Mouse (Mus musculus): Measurements from ENCODE around the gene Kcnn4. TPM values are rescaled to one million over a fixed set of nuclear protein-coding genes. Genes with fewer than 3 reads are reported as not detected.

Kcnn4 gene
- polyA plus RNA-seq, 1 experiment from 2014 or later: 127 TPM

- H3K27me3 ChIP-seq: no peaks in the 10 kb centered on the region
- H3K4me3 ChIP-seq (replicated peaks): peak overlapping the region; percentile 62
- H3K4me1 ChIP-seq (replicated peaks): peaks cover 99% of the 10 kb centered on the region
- H3K9ac ChIP-seq: peak overlapping the region; percentile 81
- WGBS (ENCODE audit: insufficient replicate concordance): 11% methylated on average over 49 of the region's 49 CpGs
- peaks cover 87% of the 10 kb centered on the region for H3K36me3 ChIP-seq (replicated peaks)
- ATAC-seq (ENCODE audit: insufficient read depth): peak; percentile 97
- H3K4me2 ChIP-seq: peak overlapping the region; percentile 92
- peak overlapping the region; percentile 98 for H3K27ac ChIP-seq (replicated peaks)
- H3K9me3 ChIP-seq (replicated peaks): no peaks in the 10 kb centered on the region
Observed at GRCm38 (mm10) chr7:24377091-24377865, 7.2 kb downstream of the Kcnn4 start.

GRCm38 (mm10) chr7:24378049-24378701, 8.1 kb downstream of the Kcnn4 start:
- Histone ChIP-seq H3K4me2 (peak overlapping the region; percentile 92), H3K4me3 (replicated peaks) (peak overlapping the region; percentile 62), H3K27me3 (no peaks in the 10 kb centered on the region), H3K9ac (peak overlapping the region; percentile 81), H3K36me3 (replicated peaks) (peaks cover 95% of the 10 kb centered on the region), H3K9me3 (replicated peaks) (no peaks in the 10 kb centered on the region), H3K27ac (replicated peaks) (peak overlapping the region; percentile 98), H3K4me1 (replicated peaks) (peaks cover 99% of the 10 kb centered on the region)
- no peak for ATAC-seq (ENCODE audit: insufficient read depth)
- 67% methylated on average over 10 of the region's 10 CpGs for WGBS (ENCODE audit: insufficient replicate concordance)

- Histone ChIP-seq H3K4me1 (replicated peaks) (peaks cover 99% of the 10 kb centered on the region), H3K27ac (replicated peaks) (peak overlapping the region; percentile 98), H3K4me3 (replicated peaks) (no peak overlapping the region), H3K36me3 (replicated peaks) (peaks cover 96% of the 10 kb centered on the region), H3K9ac (peak overlapping the region; percentile 51), H3K4me2 (peak overlapping the region; percentile 92), H3K27me3 (no peaks in the 10 kb centered on the region), H3K9me3 (replicated peaks) (no peaks in the 10 kb centered on the region)
- no peak for ATAC-seq (ENCODE audit: insufficient read depth)
- 63% methylated on average over 7 of the region's 7 CpGs for WGBS (ENCODE audit: insufficient replicate concordance)
Observed at GRCm38 (mm10) chr7:24379934-24380333, 9.9 kb downstream of the Kcnn4 start.

GRCm38 (mm10) chr7:24380370-24380769, 10.3 kb downstream of the Kcnn4 start:
- no peak overlapping the region for H3K4me3 ChIP-seq (replicated peaks)
- WGBS (ENCODE audit: insufficient replicate concordance): 71% methylated on average over 2 of the region's 2 CpGs
- H3K4me1 ChIP-seq (replicated peaks): peaks cover 98% of the 10 kb centered on the region
- H3K9me3 ChIP-seq (replicated peaks): no peaks in the 10 kb centered on the region
- no peaks in the 10 kb centered on the region for H3K27me3 ChIP-seq
- peak overlapping the region; percentile 92 for H3K4me2 ChIP-seq
- no peak for ATAC-seq (ENCODE audit: insufficient read depth)
- peak overlapping the region; percentile 6; the same call in 1 of the 2 replicates for H3K9ac ChIP-seq
- H3K27ac ChIP-seq (replicated peaks): peak overlapping the region; percentile 98
- peaks cover 96% of the 10 kb centered on the region for H3K36me3 ChIP-seq (replicated peaks)

- Histone ChIP-seq H3K27me3 (no peaks in the 10 kb centered on the region), H3K4me2 (peak overlapping the region; percentile 28; the same call in 1 of the 2 replicates), H3K9ac (peak overlapping the region; percentile 39; the same call in 1 of the 2 replicates), H3K4me3 (replicated peaks) (no peak overlapping the region), H3K9me3 (replicated peaks) (no peaks in the 10 kb centered on the region), H3K4me1 (replicated peaks) (peaks cover 99% of the 10 kb centered on the region), H3K36me3 (replicated peaks) (peaks cover 95% of the 10 kb centered on the region), H3K27ac (replicated peaks) (peak overlapping the region; percentile 98)
- 81% methylated on average over 16 of the region's 16 CpGs for WGBS (ENCODE audit: insufficient replicate concordance)
- no peak for ATAC-seq (ENCODE audit: insufficient read depth)
Observed at GRCm38 (mm10) chr7:24382730-24383372, 12.8 kb downstream of the Kcnn4 start.

- WGBS (ENCODE audit: insufficient replicate concordance): 28% methylated on average over 6 of the region's 6 CpGs
- ATAC-seq (ENCODE audit: insufficient read depth): peak; percentile 67
- peak overlapping the region; percentile 28 for H3K4me2 ChIP-seq
- peaks cover 83% of the 10 kb centered on the region for H3K36me3 ChIP-seq (replicated peaks)
- no peak overlapping the region for H3K4me3 ChIP-seq (replicated peaks)
- H3K27ac ChIP-seq (replicated peaks): peak overlapping the region; percentile 98
- peaks cover 91% of the 10 kb centered on the region for H3K4me1 ChIP-seq (replicated peaks)
- H3K27me3 ChIP-seq: no peaks in the 10 kb centered on the region
- no peaks in the 10 kb centered on the region for H3K9me3 ChIP-seq (replicated peaks)
- H3K9ac ChIP-seq: peak overlapping the region; percentile 39
Observed at GRCm38 (mm10) chr7:24384070-24384469, 14.0 kb downstream of the Kcnn4 start.

GRCm38 (mm10) chr7:24384827-24385226, 14.8 kb downstream of the Kcnn4 start:
- H3K27me3 ChIP-seq: no peaks in the 10 kb centered on the region
- no peak for ATAC-seq (ENCODE audit: insufficient read depth)
- no peak overlapping the region; the same call in 1 of the 2 replicates for H3K9ac ChIP-seq
- H3K4me2 ChIP-seq: peak overlapping the region; percentile 10; the same call in 1 of the 2 replicates
- 15% methylated on average over 11 of the region's 11 CpGs for WGBS (ENCODE audit: insufficient replicate concordance)
- peak overlapping the region; percentile 98 for H3K27ac ChIP-seq (replicated peaks)
- H3K36me3 ChIP-seq (replicated peaks): peaks cover 75% of the 10 kb centered on the region
- H3K4me3 ChIP-seq (replicated peaks): no peak overlapping the region
- peaks cover 91% of the 10 kb centered on the region for H3K4me1 ChIP-seq (replicated peaks)
- H3K9me3 ChIP-seq (replicated peaks): no peaks in the 10 kb centered on the region

- ATAC-seq (ENCODE audit: insufficient read depth): no peak
- H3K9ac ChIP-seq: no peak overlapping the region
- H3K27me3 ChIP-seq: no peaks in the 10 kb centered on the region
- WGBS (ENCODE audit: insufficient replicate concordance): 34% methylated on average over 10 of the region's 10 CpGs
- no peaks in the 10 kb centered on the region for H3K9me3 ChIP-seq (replicated peaks)
- no peak overlapping the region for H3K4me3 ChIP-seq (replicated peaks)
- peaks cover 88% of the 10 kb centered on the region for H3K4me1 ChIP-seq (replicated peaks)
- peak overlapping the region; percentile 98 for H3K27ac ChIP-seq (replicated peaks)
- peaks cover 52% of the 10 kb centered on the region for H3K36me3 ChIP-seq (replicated peaks)
- no peak overlapping the region for H3K4me2 ChIP-seq
Observed at GRCm38 (mm10) chr7:24387059-24387556, 17.0 kb downstream of the Kcnn4 start.

- Histone ChIP-seq H3K27me3 (no peaks in the 10 kb centered on the region), H3K9ac (no peak overlapping the region), H3K4me2 (no peak overlapping the region), H3K4me1 (replicated peaks) (peaks cover 85% of the 10 kb centered on the region), H3K36me3 (replicated peaks) (peaks cover 27% of the 10 kb centered on the region), H3K4me3 (replicated peaks) (no peak overlapping the region), H3K27ac (replicated peaks) (peak overlapping the region; percentile 68), H3K9me3 (replicated peaks) (no peaks in the 10 kb centered on the region)
- ATAC-seq (ENCODE audit: insufficient read depth): no peak
- WGBS (ENCODE audit: insufficient replicate concordance): 36% methylated on average over 13 of the region's 13 CpGs
Observed at GRCm38 (mm10) chr7:24389516-24390187, 19.6 kb downstream of the Kcnn4 start.

GRCm38 (mm10) chr7:24390512-24390911, 20.4 kb downstream of the Kcnn4 start:
- no peaks in the 10 kb centered on the region for H3K9me3 ChIP-seq (replicated peaks)
- no peak overlapping the region for H3K4me2 ChIP-seq
- no peak overlapping the region for H3K4me3 ChIP-seq (replicated peaks)
- ATAC-seq (ENCODE audit: insufficient read depth): no peak
- 63% methylated on average over 7 of the region's 7 CpGs for WGBS (ENCODE audit: insufficient replicate concordance)
- no peak overlapping the region for H3K9ac ChIP-seq
- H3K27me3 ChIP-seq: no peaks in the 10 kb centered on the region
- peak overlapping the region; percentile 68; the same call in 1 of the 2 replicates for H3K27ac ChIP-seq (replicated peaks)
- H3K4me1 ChIP-seq (replicated peaks): peaks cover 86% of the 10 kb centered on the region
- peaks cover 18% of the 10 kb centered on the region for H3K36me3 ChIP-seq (replicated peaks)

All from liver, embryonic 15.5 days (tissue).